Mouse (Mus musculus): ENCODE data around the gene Aen. TPM values are rescaled to one million over a fixed set of nuclear protein-coding genes. Genes with fewer than 3 reads are reported as not detected.

Aen gene
- total and polyA plus RNA-seq, 2 experiments from 2014 or later, result 43.0 to 54.4 TPM

DNA sequence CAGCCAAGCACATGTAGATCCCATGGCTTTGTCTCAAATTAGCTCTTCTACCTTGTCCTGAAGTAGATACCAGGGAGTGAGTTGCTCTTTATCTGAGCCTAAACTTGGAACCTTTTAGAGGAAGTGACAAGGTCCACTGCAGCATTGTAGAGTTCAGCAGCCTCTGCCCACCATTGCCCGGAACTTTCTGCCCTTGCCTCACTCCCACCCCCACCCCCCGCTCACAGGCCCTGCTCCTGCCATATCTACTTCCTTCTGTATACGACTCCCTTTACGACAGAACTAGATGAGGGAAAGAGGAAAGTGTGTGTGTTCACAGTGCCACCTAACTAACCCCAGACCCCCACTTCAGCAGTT, 31.2 kb upstream of the Aen start:
- TF ChIP-seq CTCF (IDR thresholded peaks at IDR 0.05; ENCODE audit: low read depth), result no peak
- Histone ChIP-seq H3K4me3 (ENCODE audit: low read length) (no peak overlapping the region), H3K9ac (replicated peaks; ENCODE audit: low read length) (no peak overlapping the region), H3K36me3 (ENCODE audit: insufficient read depth, low read length) (no peaks in the 10 kb centered on the region), H3K9me3 (ENCODE audit: low read length) (no peaks in the 10 kb centered on the region), H3K27ac (no peak overlapping the region), H3K27me3 (ENCODE audit: insufficient read depth, low read length) (no peaks in the 10 kb centered on the region), H3K4me1 (ENCODE audit: insufficient read depth, low read length) (no peaks in the 10 kb centered on the region), H3K4me2 (ENCODE audit: low read depth, low read length) (no peak overlapping the region)
- 88% methylated on average over 4 of the region's 4 CpGs for WGBS
- ATAC-seq, result no peak
- no peak for DNase-seq (ENCODE audit: low spot score)

DNA sequence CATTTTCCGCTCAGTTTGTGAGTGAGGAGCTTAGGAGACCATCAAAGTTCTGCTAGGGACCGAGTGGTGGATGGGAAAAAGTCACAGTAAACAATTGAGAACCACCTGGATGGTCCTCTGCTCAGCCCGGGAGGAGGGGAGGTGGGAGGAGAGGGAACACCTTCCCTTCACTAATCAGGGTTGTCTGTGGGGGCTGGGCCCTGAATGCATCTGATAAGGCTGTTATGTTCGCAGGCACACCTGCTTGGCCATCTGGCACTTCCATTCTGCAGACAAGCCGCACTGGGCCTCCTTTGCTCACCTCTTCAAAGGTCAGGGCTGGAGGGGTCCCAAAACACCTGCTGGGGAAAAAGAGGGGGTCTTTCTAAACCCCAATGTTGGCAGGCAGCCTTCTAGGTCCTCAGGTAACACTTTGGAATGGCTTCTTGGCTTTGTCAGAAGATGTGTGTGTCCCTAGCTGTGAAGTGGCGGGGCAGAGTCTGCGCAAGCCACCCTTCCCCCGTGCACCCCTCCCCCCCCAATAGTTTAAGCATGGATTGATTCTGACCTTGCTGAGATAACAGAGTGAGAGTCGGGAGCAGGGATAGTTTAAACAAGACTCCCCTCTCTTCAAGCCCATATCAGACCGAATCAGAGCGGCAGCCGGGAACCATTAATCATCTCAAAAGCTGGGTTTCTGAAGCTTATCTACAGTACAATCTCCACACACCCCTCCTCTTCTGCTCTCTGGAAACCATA, 30.3 kb upstream of the Aen start:
- Histone ChIP-seq H3K4me2 (ENCODE audit: low read depth, low read length) (no peak overlapping the region), H3K36me3 (ENCODE audit: insufficient read depth, low read length) (no peaks in the 10 kb centered on the region), H3K4me3 (ENCODE audit: low read length) (no peak overlapping the region), H3K9me3 (ENCODE audit: low read length) (no peaks in the 10 kb centered on the region), H3K27ac (no peak overlapping the region), H3K4me1 (ENCODE audit: insufficient read depth, low read length) (no peaks in the 10 kb centered on the region), H3K9ac (replicated peaks; ENCODE audit: low read length) (no peak overlapping the region), H3K27me3 (ENCODE audit: insufficient read depth, low read length) (no peaks in the 10 kb centered on the region)
- ATAC-seq (no peak), DNase-seq (ENCODE audit: low spot score) (peak; percentile 19)
- 64% methylated on average over 12 of the region's 12 CpGs for WGBS
- no peak for TF ChIP-seq CTCF (IDR thresholded peaks at IDR 0.05; ENCODE audit: low read depth)

DNA sequence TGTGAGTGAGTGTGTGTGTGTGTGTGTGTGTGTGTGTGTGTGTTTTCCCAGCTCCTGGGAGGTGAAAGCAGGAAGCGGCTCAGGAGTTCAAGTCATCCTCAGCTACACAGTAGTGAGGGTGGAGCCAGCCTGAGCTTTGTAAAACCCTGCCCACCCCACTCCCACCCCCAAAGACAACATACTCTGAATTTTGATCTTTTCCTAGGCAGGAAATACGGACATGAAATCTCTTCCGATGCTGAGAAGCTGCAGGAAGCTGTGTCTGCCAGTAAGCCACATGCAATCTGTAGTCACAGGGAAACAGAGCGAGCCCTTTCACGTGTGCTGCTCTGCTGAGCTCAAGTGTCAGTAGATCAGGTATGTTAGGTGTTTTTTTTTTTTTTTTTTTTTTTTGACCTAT, 26.9 kb upstream of the Aen start:
- DNase-seq (ENCODE audit: low spot score) (no peak), ATAC-seq (no peak)
- no peak overlapping the region for H3K27ac ChIP-seq
- H3K4me1 ChIP-seq (ENCODE audit: insufficient read depth, low read length), result no peaks in the 10 kb centered on the region
- no peaks in the 10 kb centered on the region for H3K9me3 ChIP-seq (ENCODE audit: low read length)
- no peak for TF ChIP-seq CTCF (IDR thresholded peaks at IDR 0.05; ENCODE audit: low read depth)
- H3K9ac ChIP-seq (replicated peaks; ENCODE audit: low read length), result no peak overlapping the region
- H3K4me3 ChIP-seq (ENCODE audit: low read length), result no peak overlapping the region
- no peaks in the 10 kb centered on the region for H3K36me3 ChIP-seq (ENCODE audit: insufficient read depth, low read length)
- H3K4me2 ChIP-seq (ENCODE audit: low read depth, low read length), result no peak overlapping the region
- 72% methylated on average over 5 of the region's 5 CpGs for WGBS
- no peaks in the 10 kb centered on the region for H3K27me3 ChIP-seq (ENCODE audit: insufficient read depth, low read length)

DNA sequence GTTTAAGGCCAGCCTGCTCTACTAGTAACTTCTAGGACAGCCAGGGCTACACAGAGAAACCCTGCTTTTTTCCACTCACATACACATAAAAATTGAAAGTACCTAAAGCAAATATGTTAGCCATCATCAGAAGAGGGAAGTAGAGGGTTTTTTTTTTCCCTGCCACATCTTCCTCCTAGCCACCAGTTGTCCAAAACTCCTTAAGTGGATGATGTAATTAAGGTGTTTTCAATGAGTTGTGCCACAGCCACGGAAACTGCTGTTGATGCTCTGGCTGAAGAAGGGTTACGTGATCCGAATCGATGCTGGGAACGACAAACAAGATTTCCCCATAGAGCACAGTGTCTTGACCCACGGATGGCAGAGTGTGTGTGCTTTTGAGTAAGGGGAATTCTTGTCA, 23.3 kb upstream of the Aen start:
- no peaks in the 10 kb centered on the region for H3K4me1 ChIP-seq (ENCODE audit: insufficient read depth, low read length)
- no peaks in the 10 kb centered on the region for H3K36me3 ChIP-seq (ENCODE audit: insufficient read depth, low read length)
- H3K27ac ChIP-seq, result no peak overlapping the region
- no peaks in the 10 kb centered on the region for H3K9me3 ChIP-seq (ENCODE audit: low read length)
- H3K4me2 ChIP-seq (ENCODE audit: low read depth, low read length), result no peak overlapping the region
- H3K27me3 ChIP-seq (ENCODE audit: insufficient read depth, low read length), result no peaks in the 10 kb centered on the region
- TF ChIP-seq CTCF (IDR thresholded peaks at IDR 0.05; ENCODE audit: low read depth), result no peak
- H3K4me3 ChIP-seq (ENCODE audit: low read length), result no peak overlapping the region
- DNase-seq (ENCODE audit: low spot score) (no peak), ATAC-seq (no peak)
- no peak overlapping the region for H3K9ac ChIP-seq (replicated peaks; ENCODE audit: low read length)
- 82% methylated on average over 6 of the region's 6 CpGs for WGBS

DNA sequence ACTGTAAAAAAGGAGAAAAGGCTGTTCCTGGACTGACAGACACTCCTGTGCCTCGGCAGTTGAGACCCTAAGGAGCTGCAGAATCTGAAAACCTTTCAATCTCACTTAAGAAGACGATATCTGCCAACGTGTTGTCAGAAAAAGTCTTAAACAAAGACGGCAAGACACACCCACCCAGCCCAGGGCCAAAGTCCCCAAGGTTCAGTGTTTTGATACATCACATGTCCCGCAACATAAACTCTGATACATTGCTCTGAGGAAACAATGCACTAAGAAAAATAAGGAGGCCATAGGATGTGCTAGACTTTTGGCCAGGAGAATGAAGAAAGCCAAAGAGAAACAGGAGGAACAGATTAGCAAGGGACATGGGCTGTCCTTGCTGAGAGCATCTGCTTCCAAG, 22.8 kb upstream of the Aen start:
- DNase-seq (ENCODE audit: low spot score) (no peak), ATAC-seq (no peak)
- no peaks in the 10 kb centered on the region for H3K27me3 ChIP-seq (ENCODE audit: insufficient read depth, low read length)
- H3K27ac ChIP-seq, result no peak overlapping the region
- no peak overlapping the region for H3K4me2 ChIP-seq (ENCODE audit: low read depth, low read length)
- H3K4me3 ChIP-seq (ENCODE audit: low read length), result no peak overlapping the region
- H3K9ac ChIP-seq (replicated peaks; ENCODE audit: low read length), result no peak overlapping the region
- H3K4me1 ChIP-seq (ENCODE audit: insufficient read depth, low read length), result no peaks in the 10 kb centered on the region
- no peak for TF ChIP-seq CTCF (IDR thresholded peaks at IDR 0.05; ENCODE audit: low read depth)
- 78% methylated on average over 5 of the region's 5 CpGs for WGBS
- H3K36me3 ChIP-seq (ENCODE audit: insufficient read depth, low read length), result no peaks in the 10 kb centered on the region
- no peaks in the 10 kb centered on the region for H3K9me3 ChIP-seq (ENCODE audit: low read length)

DNA sequence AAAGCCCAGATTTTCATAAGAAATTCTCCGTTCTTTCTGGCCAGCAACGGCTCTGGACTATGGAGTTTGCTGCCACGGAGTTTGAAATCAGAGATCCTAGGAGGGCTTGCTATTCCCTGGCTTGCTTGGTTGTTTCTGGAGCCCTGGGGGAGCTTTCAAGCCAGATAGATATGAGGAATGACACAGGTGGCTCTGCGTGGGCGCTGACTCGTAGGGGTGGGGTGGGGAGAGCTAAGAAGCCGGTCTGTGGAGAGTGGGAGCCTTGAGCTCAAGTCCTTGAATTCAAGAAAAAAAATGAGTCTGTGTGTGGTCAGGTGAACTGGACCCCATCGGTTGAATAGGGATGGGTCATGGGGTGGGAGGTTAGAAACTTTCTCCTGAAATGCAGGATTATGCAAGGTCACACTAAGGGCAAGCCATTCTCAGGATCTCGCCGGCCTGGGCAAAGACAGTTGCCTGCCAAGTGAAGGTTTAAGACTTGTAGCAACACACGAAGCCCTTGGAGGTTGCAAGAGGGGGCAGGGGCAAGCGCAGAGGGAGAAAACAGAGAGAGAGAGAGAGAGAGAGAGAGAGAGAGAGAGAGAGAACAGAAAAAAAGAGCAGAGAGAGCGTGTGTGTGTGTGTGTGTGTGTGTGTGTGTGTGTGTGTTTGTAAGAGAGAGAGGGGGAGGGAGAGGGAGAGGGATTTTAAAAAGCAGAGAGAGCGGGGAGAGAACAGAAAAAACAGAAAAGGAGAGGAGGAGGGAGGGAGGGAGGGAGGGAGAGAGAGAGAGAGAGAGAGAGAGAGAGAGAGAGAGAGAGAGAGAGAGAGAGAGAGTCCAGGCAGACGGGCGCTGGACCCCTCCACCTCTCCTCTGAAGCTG, 13.8 kb upstream of the Aen start:
- Histone ChIP-seq H3K4me2 (ENCODE audit: low read depth, low read length) (peak overlapping the region; percentile 66), H3K9ac (replicated peaks; ENCODE audit: low read length) (peak overlapping the region; percentile 65), H3K4me3 (ENCODE audit: low read length) (peak overlapping the region; percentile 54), H3K4me1 (ENCODE audit: insufficient read depth, low read length) (no peaks in the 10 kb centered on the region), H3K36me3 (ENCODE audit: insufficient read depth, low read length) (no peaks in the 10 kb centered on the region), H3K27me3 (ENCODE audit: insufficient read depth, low read length) (no peaks in the 10 kb centered on the region), H3K9me3 (ENCODE audit: low read length) (no peaks in the 10 kb centered on the region), H3K27ac (peak overlapping the region; percentile 83)
- no peak for TF ChIP-seq CTCF (IDR thresholded peaks at IDR 0.05; ENCODE audit: low read depth)
- 10% methylated on average over 13 of the region's 16 CpGs for WGBS
- ATAC-seq (peak; percentile 10; the same call in 1 of the 2 replicates), DNase-seq (ENCODE audit: low spot score) (peak; percentile 12)

DNA sequence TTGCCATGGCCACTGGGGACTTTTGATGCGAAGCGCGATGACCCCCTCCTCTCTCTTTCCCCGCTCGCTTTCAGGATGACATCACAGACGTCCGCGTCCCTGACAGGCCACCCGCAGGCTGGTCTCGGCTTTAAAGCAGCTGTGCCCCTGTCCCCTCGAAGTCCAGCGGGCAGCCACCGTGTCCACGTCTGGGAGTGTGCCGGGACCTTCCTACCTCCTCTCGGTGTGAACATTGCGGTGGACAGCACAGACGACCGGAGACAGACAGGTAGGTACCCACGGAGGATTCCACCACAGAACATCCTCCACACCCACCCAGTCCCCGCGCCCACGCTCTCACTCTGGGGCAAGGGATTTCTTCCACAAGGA, 13.2 kb upstream of the Aen start:
- Histone ChIP-seq H3K9ac (replicated peaks; ENCODE audit: low read length) (peak overlapping the region; percentile 65), H3K27ac (peak overlapping the region; percentile 83), H3K4me3 (ENCODE audit: low read length) (peak overlapping the region; percentile 54), H3K4me2 (ENCODE audit: low read depth, low read length) (peak overlapping the region; percentile 66), H3K27me3 (ENCODE audit: insufficient read depth, low read length) (no peaks in the 10 kb centered on the region), H3K4me1 (ENCODE audit: insufficient read depth, low read length) (peaks cover 3% of the 10 kb centered on the region; the same call in 1 of the 2 replicates), H3K36me3 (ENCODE audit: insufficient read depth, low read length) (no peaks in the 10 kb centered on the region), H3K9me3 (ENCODE audit: low read length) (no peaks in the 10 kb centered on the region)
- peak; percentile 81 for ATAC-seq
- peak; percentile 88 for DNase-seq (ENCODE audit: low spot score)
- TF ChIP-seq CTCF (IDR thresholded peaks at IDR 0.05; ENCODE audit: low read depth), result no peak
- WGBS, result 1% methylated on average over 22 of the region's 23 CpGs

Data from hindbrain, postnatal 0 days (tissue).